Mouse (Mus musculus) spleen, adult 18-20 months (tissue): Measurements from ENCODE around the gene Btn1a1.

Experiments used
- DNase-seq, 2 experiments: peaks; one replicate each; pipeline ENCODE4 v3.0.0; 2022; ENCODE audit warnings: mixed read lengths in 2 of 2

The Btn1a1 gene

DNA sequence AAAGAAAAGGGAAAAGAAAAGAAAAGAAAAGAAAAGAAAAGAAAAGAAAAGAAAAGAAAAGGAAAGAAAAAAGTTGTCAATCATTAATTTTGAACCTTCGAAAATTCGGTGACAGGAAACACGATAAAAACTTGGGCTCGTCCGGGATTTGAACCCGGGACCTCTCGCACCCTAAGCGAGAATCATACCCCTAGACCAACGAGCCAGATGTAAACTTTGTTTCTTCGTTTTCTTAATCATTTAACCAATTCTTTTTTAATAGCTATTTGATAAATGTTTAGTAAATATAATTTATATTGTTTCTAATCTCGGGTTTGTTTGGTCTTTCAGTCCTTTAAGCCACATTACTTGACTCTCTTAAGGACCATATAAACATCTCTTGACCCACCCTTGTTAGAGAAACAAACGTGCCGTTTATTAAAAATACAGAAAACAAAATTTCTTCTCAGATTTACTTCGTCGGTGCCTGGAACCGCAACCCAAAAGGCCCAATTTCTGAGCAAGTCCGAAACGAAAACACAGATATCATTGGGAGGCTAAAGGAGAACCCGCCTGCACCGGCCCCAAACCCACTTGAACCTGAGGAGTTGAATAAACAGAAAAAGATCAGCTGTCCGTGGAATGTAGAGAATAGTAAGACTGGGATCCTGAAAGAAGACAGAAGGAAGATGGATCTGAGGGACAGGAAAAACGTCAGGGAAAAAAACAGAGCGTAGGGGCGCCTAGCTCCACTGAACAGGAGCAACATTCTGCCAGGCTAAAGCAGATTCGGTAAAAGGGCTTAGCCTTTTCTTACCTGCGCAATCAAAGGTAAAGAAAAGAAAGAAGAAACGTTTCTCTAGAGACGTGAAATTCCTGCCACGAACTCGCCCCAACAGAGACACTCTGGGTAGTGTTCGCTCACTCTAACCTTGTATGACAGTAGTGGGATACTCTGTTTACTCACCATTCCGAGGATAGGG lies 28.6 kb downstream of the Btn1a1 start:
- peak; percentile 49 to 69 for DNase-seq

DNA sequence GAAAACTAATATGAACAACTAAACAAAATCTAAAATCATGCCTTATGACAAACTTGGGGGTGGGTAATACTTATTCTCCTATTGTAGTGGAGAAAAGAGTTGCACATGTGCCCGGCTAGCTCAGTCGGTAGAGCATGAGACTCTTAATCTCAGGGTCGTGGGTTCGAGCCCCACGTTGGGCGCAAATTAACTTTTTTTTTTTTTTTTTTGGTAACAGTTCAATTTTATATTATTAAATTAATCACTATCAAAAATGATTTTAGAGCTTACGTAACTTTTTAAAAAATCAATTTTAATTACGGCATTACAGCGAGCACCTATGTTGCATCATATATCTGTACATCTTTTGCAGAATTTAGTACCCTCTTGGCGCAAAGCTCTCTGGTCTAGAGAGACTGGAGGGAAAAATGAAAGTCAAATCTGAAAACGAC lies 29.5 kb downstream of the Btn1a1 start:
- DNase-seq: peak in 1 of 2 experiments; percentile 48

GRCm38 (mm10) chr13:23435676-23436075 lies 30.0 kb downstream of the Btn1a1 start:
- no peak for DNase-seq

DNA sequence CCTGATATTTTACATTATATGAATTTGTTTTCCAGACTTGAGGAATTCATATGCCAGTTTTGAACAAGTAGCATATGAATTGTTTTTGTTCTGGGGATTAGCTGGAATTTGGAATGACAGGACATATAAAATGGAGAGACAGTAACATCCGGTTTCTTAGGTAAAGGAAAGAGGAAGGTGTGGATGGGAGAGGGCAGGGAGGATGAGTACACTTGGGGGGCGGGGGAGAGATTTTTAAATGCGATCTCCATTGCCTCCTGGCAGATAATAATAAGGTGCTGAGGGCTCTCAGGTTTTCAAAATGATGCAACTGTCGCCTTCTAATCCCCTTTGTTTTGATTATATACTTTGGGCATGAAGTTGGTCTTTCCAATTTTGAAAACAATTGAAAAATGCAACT lies 30.5 kb downstream of the Btn1a1 start:
- no peak for DNase-seq

DNA sequence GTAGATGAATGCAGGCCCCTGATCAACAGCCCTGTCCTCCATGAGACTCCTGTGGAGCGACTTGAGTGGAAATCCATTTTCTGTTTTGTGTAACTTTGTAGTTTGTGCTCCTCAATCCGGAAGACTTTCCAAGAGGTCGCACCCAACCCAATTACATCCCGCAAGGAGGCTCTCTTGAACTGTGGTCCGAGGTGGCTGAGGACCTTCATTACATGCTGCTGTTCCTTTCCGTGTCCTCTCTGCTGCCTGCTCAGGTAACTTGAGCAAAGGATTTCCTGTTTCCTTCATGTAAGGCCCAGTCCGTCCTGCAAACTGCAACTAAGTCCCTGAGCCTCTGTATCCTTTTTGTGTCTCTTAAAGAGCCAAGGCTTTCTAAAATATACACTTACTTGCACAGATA lies 31.3 kb downstream of the Btn1a1 start:
- no peak for DNase-seq

DNA sequence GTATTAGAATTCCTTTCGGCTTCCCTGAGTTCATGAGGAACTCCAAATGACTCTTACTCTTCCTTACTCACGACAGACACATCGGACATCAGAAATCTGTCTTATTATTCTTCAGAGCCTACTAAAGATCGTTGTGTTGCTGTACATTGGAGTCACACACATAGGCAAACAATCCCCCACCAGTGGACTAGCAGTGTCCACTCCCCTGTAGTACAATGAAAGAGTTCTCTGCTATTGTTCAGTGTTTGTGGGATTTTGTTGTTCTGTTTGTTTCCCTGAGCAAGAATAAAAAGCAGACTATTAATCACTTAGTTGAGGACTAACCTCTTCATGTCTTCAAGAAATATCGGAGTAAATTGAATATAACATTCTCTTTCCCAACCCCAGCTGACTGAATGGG lies 31.9 kb downstream of the Btn1a1 start:
- DNase-seq: no peak

GRCm38 (mm10) chr13:23433206-23433605 lies 32.5 kb downstream of the Btn1a1 start:
- DNase-seq: no peak

DNA sequence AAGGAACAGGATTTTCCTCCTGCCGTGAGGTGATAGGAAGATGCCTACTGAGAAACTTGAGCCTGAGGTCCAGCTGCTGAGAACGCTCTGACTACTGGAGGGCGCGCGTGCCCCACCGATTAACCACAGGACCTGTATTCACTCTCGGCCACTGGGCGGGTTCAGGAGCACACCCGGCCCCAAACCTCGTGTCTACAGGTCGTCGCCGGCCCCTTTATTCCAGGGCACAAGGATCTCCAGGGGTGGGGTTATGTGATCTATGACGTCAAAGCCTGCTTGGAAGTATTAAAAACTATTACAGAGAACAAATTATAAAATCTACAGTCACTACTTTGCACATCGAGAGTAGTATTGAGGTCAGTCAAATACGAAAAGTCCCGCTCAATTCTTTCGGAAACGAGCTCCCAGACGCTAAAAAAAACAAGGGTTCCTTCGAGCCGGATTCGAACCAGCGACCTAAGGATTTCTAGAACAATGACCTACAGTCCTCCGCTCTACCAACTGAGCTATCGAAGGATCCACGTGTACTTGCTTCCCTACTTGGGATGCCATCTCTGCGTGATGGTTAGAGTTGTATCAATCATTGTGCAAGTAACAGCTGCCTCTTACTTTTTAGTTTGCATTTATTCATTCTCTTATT lies 33.0 kb downstream of the Btn1a1 start:
- peak; percentile 85 to 91 for DNase-seq

- DNase-seq: peak; percentile 58 to 73
Observed at GRCm38 (mm10) chr13:23431351-23431771, 34.3 kb downstream of the Btn1a1 start.

DNA sequence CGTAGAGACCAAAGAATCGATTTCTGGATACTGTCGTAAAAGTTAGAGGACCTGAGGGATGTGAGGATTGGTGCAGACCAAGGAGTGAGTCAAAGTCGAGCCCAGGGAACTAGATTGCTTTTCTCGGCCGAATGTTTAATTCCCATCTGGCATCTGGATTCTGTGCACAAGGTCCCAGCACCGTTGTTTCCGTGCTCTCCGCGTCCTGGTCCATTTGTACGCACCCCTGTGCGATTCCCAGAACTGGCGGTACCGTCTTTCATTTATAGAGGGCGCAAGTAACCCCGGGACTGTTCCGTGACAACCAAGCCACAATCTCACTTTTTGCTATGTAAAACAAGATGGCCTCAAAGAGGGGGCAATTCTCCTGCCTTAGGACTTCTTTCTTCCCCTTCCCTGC lies 35.0 kb downstream of the Btn1a1 start:
- DNase-seq: peak; percentile 47 to 68

GRCm38 (mm10) chr13:23429771-23430380 lies 35.8 kb downstream of the Btn1a1 start:
- DNase-seq: no peak

- no peak for DNase-seq
Observed at GRCm38 (mm10) chr13:23428166-23428993, 37.3 kb downstream of the Btn1a1 start.

DNA sequence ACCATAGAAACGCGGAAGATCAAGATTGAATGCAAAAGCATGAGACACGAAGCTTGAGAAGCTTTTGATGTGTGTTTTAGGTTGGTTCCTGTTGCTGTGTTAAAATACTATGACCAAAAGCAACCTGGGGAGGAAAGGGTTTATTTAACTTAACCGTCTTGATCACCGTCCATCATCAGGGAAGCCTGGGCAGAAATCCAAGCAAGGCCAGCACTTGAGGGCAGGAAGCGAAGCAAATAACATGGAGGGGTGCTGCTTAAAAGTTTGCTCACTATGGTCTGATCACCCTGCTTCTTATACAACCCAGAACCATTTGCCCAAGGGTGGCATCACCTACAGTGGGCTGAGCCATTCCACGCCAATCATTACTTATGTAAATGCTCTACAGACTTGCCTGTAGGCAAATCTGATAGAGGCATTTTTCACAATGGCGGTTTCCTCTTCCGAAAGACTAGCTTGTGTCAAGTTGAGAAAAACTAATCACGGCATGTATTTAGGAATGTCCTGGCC lies 38.2 kb downstream of the Btn1a1 start:
- no peak for DNase-seq

- DNase-seq: no peak
Observed at GRCm38 (mm10) chr13:23426922-23427321, 38.8 kb downstream of the Btn1a1 start.

DNA sequence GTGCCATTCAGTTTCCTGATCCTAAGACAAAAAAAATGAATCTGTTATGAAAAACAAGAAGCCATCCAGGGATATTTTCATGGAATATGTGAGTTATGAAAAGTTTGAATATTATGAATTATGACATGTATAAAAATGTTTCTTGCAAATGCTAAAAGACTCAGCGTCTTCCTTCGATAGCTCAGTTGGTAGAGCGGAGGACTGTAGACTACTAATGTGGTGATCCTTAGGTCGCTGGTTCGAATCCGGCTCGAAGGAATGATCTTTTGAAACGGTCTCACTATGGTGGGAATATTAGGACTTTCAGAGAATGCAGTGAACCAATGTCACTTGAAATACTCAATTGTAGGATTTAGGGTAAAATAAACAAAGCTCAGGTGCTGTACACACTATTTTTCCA lies 39.4 kb downstream of the Btn1a1 start:
- DNase-seq: no peak

DNA sequence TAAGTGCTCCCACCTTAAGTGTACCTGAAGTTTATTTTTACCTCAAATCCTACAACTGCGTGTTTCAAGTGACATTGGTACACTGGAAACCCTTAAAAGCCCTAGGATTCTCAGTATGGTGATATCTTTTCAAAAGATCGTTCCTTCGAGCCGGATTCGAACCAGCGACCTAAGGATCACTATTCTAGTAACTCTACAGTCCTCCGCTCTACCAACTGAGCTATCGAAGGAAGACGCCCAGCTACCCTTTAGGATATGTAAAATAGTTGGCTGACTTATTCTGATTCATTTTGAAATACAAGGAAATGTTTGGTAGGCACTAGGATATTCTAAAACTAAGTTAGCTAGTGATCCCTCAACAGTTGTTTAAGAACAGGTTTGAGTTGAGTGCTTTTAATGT lies 40.2 kb downstream of the Btn1a1 start:
- DNase-seq: no peak

- peak; percentile 79 to 88 for DNase-seq
Observed at GRCm38 (mm10) chr13:23424494-23425325, 41.0 kb downstream of the Btn1a1 start.

GRCm38 (mm10) chr13:23424052-23424380 lies 41.7 kb downstream of the Btn1a1 start:
- no peak for DNase-seq

- DNase-seq: peak; percentile 82 to 84
Observed at GRCm38 (mm10) chr13:23423286-23424051, 42.2 kb downstream of the Btn1a1 start, which contains the start of gene Abt1. TSS of gene Abt1 (minus strand) at chr13:23423866.

- DNase-seq: no peak
Observed at GRCm38 (mm10) chr13:23422351-23422750, 43.4 kb downstream of the Btn1a1 start.
